Mouse (Mus musculus): ENCODE data around the gene Aldh1a2. TPM values are rescaled to one million over a fixed set of nuclear protein-coding genes. Genes with fewer than 3 reads are reported as not detected.

Aldh1a2 gene
- 4.8 and 6.8 TPM in 2 replicates for polyA plus RNA-seq (2021; fragmentation: Nextera tagmentation)
- long read RNA-seq, experiment 1, transcript Aldh1a2-201 (14 exons, 2,264 nt): major isoform, 6 of 6 reads
- long read RNA-seq, experiment 1, partial matches to known transcripts: 0 of 6 reads
- long read RNA-seq, experiment 1, other reads (novel, unspliced or antisense): 0 of 6 reads
- long read RNA-seq, experiment 2, transcript Aldh1a2-201 (14 exons, 2,264 nt): major isoform, 8 of 8 reads
- long read RNA-seq, experiment 2, partial matches to known transcripts: 0 of 8 reads
- long read RNA-seq, experiment 2, other reads (novel, unspliced or antisense): 0 of 8 reads

GRCm38 (mm10) chr9:71215248-71216035, at the start of gene Aldh1a2:
TSS of gene Aldh1a2 (plus strand) at chr9:71215789.

DNA sequence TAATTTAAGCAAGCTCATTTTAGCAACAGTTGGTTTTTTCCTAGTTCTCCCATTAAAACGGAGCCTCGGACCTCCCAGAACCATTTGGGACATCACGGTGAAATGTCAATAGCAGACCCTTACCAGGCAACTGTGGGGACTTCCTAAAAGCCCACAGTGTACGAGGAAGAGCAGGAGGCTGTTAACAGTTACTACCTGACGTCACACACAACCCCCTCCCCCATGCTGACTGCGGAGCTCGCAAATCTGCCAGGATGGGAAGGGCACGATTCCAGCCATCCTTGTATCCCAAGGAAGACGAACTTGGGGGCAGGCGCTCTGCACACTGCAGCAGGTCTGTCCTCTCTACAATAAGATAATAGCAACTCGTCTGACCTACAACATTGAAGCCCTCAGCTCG, 47.1 kb upstream of the Aldh1a2 start, which contains the start of gene Aqp9:
Gene Aqp9 (minus strand): TSS at position 172 of the 400 bp plus-strand sequence.

Other genes starting within 250 kb of the Aldh1a2 start
- gene Aqp9, start 47.1 kb upstream of the Aldh1a2 start, polyA plus RNA-seq (2021; fragmentation: Nextera tagmentation): 0.99 and 1.1 TPM in 2 replicates